Mouse (Mus musculus) ES-Bruce4 (cell line): ENCODE results near the gene Akap6. TPM values are rescaled to one million over a fixed set of nuclear protein-coding genes. Genes with fewer than 3 reads are reported as not detected.

Experiments used
- H3K27ac ChIP-seq: 2 replicates; pipeline ENCODE4 v1.5.1; 2012; ENCODE audit warnings: low read length, inconsistent platforms; ENCODE audit not compliant: insufficient read depth
- H3K27me3 ChIP-seq: 2 replicates; pipeline ENCODE4 v1.6.1; 2012; ENCODE audit warnings: mild to moderate bottlenecking, low read length, inconsistent platforms; ENCODE audit not compliant: control insufficient read depth, poor library complexity, insufficient read depth, severe bottlenecking
- H3K36me3 ChIP-seq: 2 replicates; pipeline ENCODE4 v1.6.1; 2012; ENCODE audit warnings: inconsistent platforms, mild to moderate bottlenecking, low read length, moderate library complexity; ENCODE audit not compliant: control insufficient read depth, poor library complexity, insufficient read depth, severe bottlenecking
- H3K4me1 ChIP-seq: one replicate; pipeline ENCODE4 v1.8.1; 2011; ENCODE audit warnings: low read length; ENCODE audit not compliant: control insufficient read depth, insufficient read depth
- H3K4me3 ChIP-seq: 2 replicates; pipeline ENCODE4 v1.5.1; 2011; ENCODE audit warnings: low read depth, mild to moderate bottlenecking, low read length
- H3K9ac ChIP-seq: 2 replicates; pipeline ENCODE4 v1.6.1; 2012; ENCODE audit warnings: low read depth, mild to moderate bottlenecking, inconsistent platforms; ENCODE audit not compliant: poor library complexity, severe bottlenecking
- H3K9me3 ChIP-seq: replicated peaks from 2 replicates; pipeline ENCODE4 v1.6.1; 2012; ENCODE audit warnings: mild to moderate bottlenecking, low read length, inconsistent platforms; ENCODE audit not compliant: control insufficient read depth, poor library complexity, insufficient read depth, severe bottlenecking
- CTCF ChIP-seq: IDR thresholded peaks from one replicate; pipeline ENCODE4 v1.8.1; 2011; ENCODE audit warnings: low read depth, low read length
- EP300 ChIP-seq: IDR thresholded peaks from 2 replicates; pipeline ENCODE4 v1.6.1; 2011; ENCODE audit warnings: low read depth, low read length; ENCODE audit not compliant: insufficient read depth
- POLR2A ChIP-seq: IDR thresholded peaks from one replicate; pipeline ENCODE4 v1.8.1; 2011; ENCODE audit warnings: low read length; ENCODE audit not compliant: insufficient read depth
- polyA plus RNA-seq: library from polyadenylated mRNA; stranded (reverse); fragments of >200 nt; gene quantifications from 2 replicates; pipeline ENCODE4 v1.2.4, GENCODE M21; 2011; ENCODE audit warnings: low read depth; ENCODE audit not compliant: missing spikeins, insufficient read depth, insufficient read length

Akap6 gene
- polyA plus RNA-seq, 1 experiment: 0.06 TPM

- H3K9ac ChIP-seq: no peak overlapping the region
- no peaks in the 10 kb centered on the region for H3K4me1 ChIP-seq
- no peaks in the 10 kb centered on the region for H3K36me3 ChIP-seq
- H3K4me3 ChIP-seq: no peak overlapping the region
- TF ChIP-seq POLR2A: no peak
- no peak for TF ChIP-seq EP300
- TF ChIP-seq CTCF: no peak
- no peaks in the 10 kb centered on the region for H3K9me3 ChIP-seq
- no peak overlapping the region for H3K27ac ChIP-seq
- no peaks in the 10 kb centered on the region for H3K27me3 ChIP-seq
These were observed 194.6 kb downstream of the Akap6 start for GRCm38 (mm10) chr12:52893656-52894405.

GRCm38 (mm10) chr12:52895672-52896460 is 196.7 kb downstream of the Akap6 start:
- Histone ChIP-seq H3K27me3 (no peaks in the 10 kb centered on the region), H3K9me3 (no peaks in the 10 kb centered on the region), H3K36me3 (no peaks in the 10 kb centered on the region), H3K9ac (no peak overlapping the region), H3K4me1 (no peaks in the 10 kb centered on the region), H3K4me3 (no peak overlapping the region), H3K27ac (no peak overlapping the region)
- TF ChIP-seq POLR2A (no peak), CTCF (no peak), EP300 (no peak)

GRCm38 (mm10) chr12:52896785-52897184 is 197.6 kb downstream of the Akap6 start:
- Histone ChIP-seq H3K27ac (no peak overlapping the region), H3K27me3 (no peaks in the 10 kb centered on the region), H3K4me3 (no peak overlapping the region), H3K9ac (no peak overlapping the region), H3K9me3 (no peaks in the 10 kb centered on the region), H3K36me3 (no peaks in the 10 kb centered on the region), H3K4me1 (no peaks in the 10 kb centered on the region)
- TF ChIP-seq CTCF (no peak), EP300 (no peak), POLR2A (no peak)

GRCm38 (mm10) chr12:52898130-52898529 is 198.9 kb downstream of the Akap6 start:
- H3K4me3 ChIP-seq: no peak overlapping the region
- no peaks in the 10 kb centered on the region for H3K27me3 ChIP-seq
- TF ChIP-seq CTCF (no peak), EP300 (no peak), POLR2A (no peak)
- H3K36me3 ChIP-seq: no peaks in the 10 kb centered on the region
- no peaks in the 10 kb centered on the region for H3K9me3 ChIP-seq
- no peak overlapping the region for H3K27ac ChIP-seq
- H3K9ac ChIP-seq: no peak overlapping the region
- H3K4me1 ChIP-seq: no peaks in the 10 kb centered on the region

GRCm38 (mm10) chr12:52904046-52904445 is 204.9 kb downstream of the Akap6 start:
- TF ChIP-seq EP300: no peak
- no peak for TF ChIP-seq CTCF
- TF ChIP-seq POLR2A: no peak
- Histone ChIP-seq H3K4me1 (no peaks in the 10 kb centered on the region), H3K4me3 (no peak overlapping the region), H3K36me3 (no peaks in the 10 kb centered on the region), H3K9me3 (no peaks in the 10 kb centered on the region), H3K27me3 (no peaks in the 10 kb centered on the region), H3K9ac (no peak overlapping the region), H3K27ac (no peak overlapping the region)
